Mouse (Mus musculus): Measurements from ENCODE around the gene Tmprss13.

DNA sequence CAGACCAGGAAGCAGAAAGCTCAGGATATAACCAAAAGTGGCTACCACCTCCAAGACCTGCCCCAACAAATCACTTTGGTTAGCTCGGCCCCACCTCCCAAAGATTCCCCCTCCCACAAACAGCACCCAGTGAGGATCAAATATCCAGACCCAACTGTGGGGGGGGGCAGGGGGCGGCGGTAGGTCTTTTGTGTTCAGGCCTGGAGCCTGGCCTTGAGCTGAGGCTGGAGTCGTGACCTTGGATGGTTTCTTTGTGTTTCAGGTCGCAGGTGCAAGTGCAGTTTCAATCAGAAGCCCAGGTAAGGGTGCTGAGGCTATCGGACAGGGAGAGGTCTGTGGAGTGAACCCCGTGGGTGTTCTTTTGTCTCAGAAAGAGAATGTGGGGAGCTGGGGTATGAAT lies 72.4 kb downstream of the Tmprss13 start:
- TF ChIP-seq USF1 (IDR thresholded peaks at IDR 0.05; ENCODE audit: low read depth): no peak
- TF ChIP-seq CTCF (IDR thresholded peaks at IDR 0.05; ENCODE audit: control insufficient read depth, insufficient read depth, insufficient read length): no peak
- TF ChIP-seq CEBPB (IDR thresholded peaks at IDR 0.05; ENCODE audit: low read depth): no peak
- no peak for TF ChIP-seq FOSL1 (IDR thresholded peaks at IDR 0.05; ENCODE audit: insufficient read depth, low read length, poor library complexity, severe bottlenecking)
- no peak for TF ChIP-seq MYOD1 (IDR thresholded peaks at IDR 0.05; ENCODE audit: control insufficient read depth, insufficient read length, low read depth)
- no peak for TF ChIP-seq MYOG (IDR thresholded peaks at IDR 0.05; ENCODE audit: control insufficient read depth, extremely low read depth, insufficient read length)
